Mouse (Mus musculus): ENCODE measurements around the gene Psmb11. TPM values are rescaled to one million over a fixed set of nuclear protein-coding genes. Genes with fewer than 3 reads are reported as not detected.

Psmb11 gene
- polyA plus RNA-seq, 1 experiment = not detected

DNA sequence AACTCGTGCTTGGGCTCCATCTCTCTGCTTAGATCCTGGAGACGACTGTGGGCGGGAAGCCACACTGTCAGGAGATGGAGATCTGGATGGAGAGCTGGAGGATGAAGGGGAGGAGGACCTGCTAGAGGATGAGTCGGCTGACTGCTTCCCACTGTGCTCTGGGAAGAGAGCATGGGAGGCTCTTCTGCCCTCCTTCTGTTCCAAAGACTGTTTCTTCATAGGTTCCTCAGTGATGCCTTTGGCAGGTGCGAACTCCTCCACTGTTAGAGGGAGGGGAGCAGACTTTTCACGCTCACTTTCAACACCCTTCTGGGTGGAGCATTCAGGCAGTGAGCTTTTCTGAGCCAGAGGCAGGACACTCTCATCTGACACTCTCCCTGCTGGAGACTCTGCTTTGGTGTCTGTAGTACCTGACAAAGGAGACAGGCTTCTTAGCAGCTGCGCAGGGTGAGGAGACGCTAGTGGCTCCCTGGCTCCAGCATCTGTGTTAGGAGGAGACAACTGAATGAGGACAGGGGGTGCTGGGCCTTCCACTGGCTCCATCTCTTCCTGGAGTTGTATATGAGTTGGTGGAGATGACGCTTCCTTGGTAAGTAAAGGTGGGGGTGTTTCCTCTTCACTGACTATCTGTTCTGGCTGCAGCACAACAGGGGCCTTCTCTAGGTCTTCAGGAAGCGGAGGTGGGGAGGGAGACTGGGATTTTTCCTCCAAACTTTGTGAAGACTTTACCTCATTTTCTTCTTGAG lies 43.4 kb downstream of the Psmb11 start:
- Histone ChIP-seq H3K27me3 (ENCODE audit: control insufficient read depth) (no peaks in the 10 kb centered on the region), H3K4me1 (ENCODE audit: control insufficient read depth) (no peaks in the 10 kb centered on the region), H3K4me3 (replicated peaks) (no peak overlapping the region), H3K36me3 (ENCODE audit: control insufficient read depth) (peaks cover 96% of the 10 kb centered on the region), H3K9me3 (ENCODE audit: control insufficient read depth, low read length) (no peaks in the 10 kb centered on the region)
- TF ChIP-seq GATA1 (IDR thresholded peaks at IDR 0.05; ENCODE audit: low read length) = no peak

DNA sequence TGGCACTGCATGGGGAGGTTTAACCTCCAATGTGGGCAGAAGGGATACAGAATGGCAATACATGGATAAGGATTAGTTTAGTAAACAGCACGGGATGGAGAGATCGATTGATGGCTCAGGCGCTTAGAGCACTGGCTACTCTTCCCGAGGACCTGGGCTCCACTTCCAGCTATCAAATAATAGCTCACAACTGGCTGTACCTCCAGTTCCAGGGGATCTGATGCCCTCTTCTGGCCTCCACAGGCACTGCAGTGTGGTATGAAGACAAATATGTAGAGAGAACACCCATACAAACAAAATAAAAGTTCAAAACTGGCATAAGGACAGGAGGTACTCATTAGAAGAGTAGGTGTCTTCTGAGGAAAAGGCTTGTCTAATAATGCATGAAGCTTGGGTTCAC lies 48.1 kb downstream of the Psmb11 start:
- Histone ChIP-seq H3K36me3 (ENCODE audit: control insufficient read depth) (peaks cover 87% of the 10 kb centered on the region), H3K4me1 (ENCODE audit: control insufficient read depth) (peaks cover 2% of the 10 kb centered on the region; the same call in 1 of the 2 replicates), H3K9me3 (ENCODE audit: control insufficient read depth, low read length) (no peaks in the 10 kb centered on the region), H3K4me3 (replicated peaks) (no peak overlapping the region), H3K27me3 (ENCODE audit: control insufficient read depth) (no peaks in the 10 kb centered on the region)
- TF ChIP-seq TAL1 (IDR thresholded peaks at IDR 0.05; ENCODE audit: low read length) = no peak
- no peak for TF ChIP-seq GATA1 (IDR thresholded peaks at IDR 0.05; ENCODE audit: low read length)

DNA sequence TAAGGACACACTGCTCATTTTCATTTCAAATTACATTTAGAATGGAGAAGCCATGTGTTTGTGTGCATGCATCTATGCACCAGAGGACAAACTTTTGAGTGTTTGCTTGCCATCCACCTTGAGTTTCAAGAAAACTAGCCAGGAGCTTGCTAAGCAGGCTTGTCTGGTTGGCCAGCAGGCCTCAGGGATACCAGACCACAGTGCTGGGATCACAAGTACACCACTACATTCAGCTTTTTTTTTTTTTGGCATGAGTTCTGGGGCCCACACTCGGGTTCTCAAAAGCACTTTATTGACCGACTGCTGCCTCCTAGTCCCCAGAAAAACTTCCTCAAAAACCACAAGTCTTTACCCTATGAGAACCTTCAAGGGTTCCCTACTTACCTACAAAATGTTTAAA lies 53.1 kb downstream of the Psmb11 start:
- H3K36me3 ChIP-seq (ENCODE audit: control insufficient read depth) = peaks cover 89% of the 10 kb centered on the region
- no peak overlapping the region for H3K4me3 ChIP-seq (replicated peaks)
- no peaks in the 10 kb centered on the region for H3K27me3 ChIP-seq (ENCODE audit: control insufficient read depth)
- TF ChIP-seq TAL1 (IDR thresholded peaks at IDR 0.05; ENCODE audit: low read length) (no peak), GATA1 (IDR thresholded peaks at IDR 0.05; ENCODE audit: low read length) (no peak)
- peaks cover 2% of the 10 kb centered on the region for H3K4me1 ChIP-seq (ENCODE audit: control insufficient read depth)
- no peaks in the 10 kb centered on the region for H3K9me3 ChIP-seq (ENCODE audit: control insufficient read depth, low read length)

DNA sequence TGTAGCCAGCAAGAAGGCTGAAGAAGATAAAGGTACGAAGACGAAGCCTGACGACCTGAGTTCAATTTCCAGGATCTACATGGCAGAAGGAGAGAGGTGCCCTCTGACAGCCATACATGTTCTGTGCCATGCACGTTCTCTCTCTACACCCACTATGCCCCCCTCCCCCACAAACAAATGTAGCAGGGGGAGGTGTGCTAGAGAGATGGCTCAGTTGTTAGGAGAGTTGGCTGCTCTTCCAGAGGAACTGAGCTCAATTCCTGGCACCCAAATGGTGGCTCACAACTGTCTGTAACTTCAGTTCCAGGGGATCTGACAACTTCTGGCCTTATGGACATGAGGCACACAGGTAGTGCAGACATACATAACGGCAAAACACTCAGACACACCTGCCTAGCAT lies 55.1 kb downstream of the Psmb11 start:
- Histone ChIP-seq H3K27me3 (ENCODE audit: control insufficient read depth) (no peaks in the 10 kb centered on the region), H3K36me3 (ENCODE audit: control insufficient read depth) (peaks cover 88% of the 10 kb centered on the region), H3K9me3 (ENCODE audit: control insufficient read depth, low read length) (no peaks in the 10 kb centered on the region), H3K4me1 (ENCODE audit: control insufficient read depth) (peaks cover 2% of the 10 kb centered on the region), H3K4me3 (replicated peaks) (no peak overlapping the region)
- TF ChIP-seq GATA1 (IDR thresholded peaks at IDR 0.05; ENCODE audit: low read length) (no peak), TAL1 (IDR thresholded peaks at IDR 0.05; ENCODE audit: low read length) (no peak)

DNA sequence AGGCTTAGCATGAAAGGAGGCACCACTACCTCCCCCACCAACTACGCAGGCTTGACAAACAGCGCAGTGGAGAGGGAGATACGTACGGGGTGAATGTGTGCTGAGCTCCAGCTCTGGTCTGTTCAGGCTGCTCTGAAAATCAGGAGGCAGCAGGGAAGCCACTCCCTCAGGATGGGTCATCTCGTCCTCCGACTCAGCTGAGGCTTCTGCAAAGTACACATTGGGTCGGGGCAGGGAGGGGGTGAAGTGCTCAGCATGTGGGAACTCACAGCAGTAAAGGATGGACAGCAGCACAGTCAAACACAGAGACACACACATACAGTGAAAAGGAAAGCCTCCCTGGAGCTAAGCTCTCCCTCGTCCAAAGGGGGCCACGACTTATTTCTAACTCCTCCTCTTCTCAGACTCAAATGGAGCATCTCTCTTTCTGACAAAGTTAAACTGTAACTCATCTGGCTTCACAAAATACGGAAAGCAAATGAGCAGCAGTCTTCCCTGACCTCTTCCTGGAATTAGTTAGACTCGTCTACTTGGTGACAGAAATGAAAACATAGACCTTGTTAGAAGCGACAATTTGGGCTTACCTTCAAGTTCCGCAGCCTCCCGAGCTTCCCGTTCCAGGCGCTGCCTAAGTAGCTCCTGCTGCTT lies 57.5 kb downstream of the Psmb11 start:
- TF ChIP-seq TAL1 (IDR thresholded peaks at IDR 0.05; ENCODE audit: low read length) = no peak
- TF ChIP-seq GATA1 (IDR thresholded peaks at IDR 0.05; ENCODE audit: low read length) = no peak
- H3K9me3 ChIP-seq (ENCODE audit: control insufficient read depth, low read length) = no peaks in the 10 kb centered on the region
- H3K36me3 ChIP-seq (ENCODE audit: control insufficient read depth) = peaks cover 88% of the 10 kb centered on the region
- H3K4me3 ChIP-seq (replicated peaks) = no peak overlapping the region
- H3K4me1 ChIP-seq (ENCODE audit: control insufficient read depth) = peaks cover 17% of the 10 kb centered on the region
- no peaks in the 10 kb centered on the region for H3K27me3 ChIP-seq (ENCODE audit: control insufficient read depth)

Other genes with a start within 250 kb of the Psmb11 start
- 0.06 TPM in 1 of 2 replicates, not detected in the other for gene Slc7a7, start 203.7 kb upstream of the Psmb11 start, polyA plus RNA-seq (2012)
- gene Mrpl52, start 194.5 kb upstream of the Psmb11 start, polyA plus RNA-seq (2012) = 62.3 and 63.5 TPM in 2 replicates
- gene Mmp14, start 189.8 kb upstream of the Psmb11 start, polyA plus RNA-seq (2012) = 0.10 and 0.18 TPM in 2 replicates
- 15.3 and 15.9 TPM in 2 replicates for gene Lrp10, start 157.3 kb upstream of the Psmb11 start, polyA plus RNA-seq (2012)
- not detected in 2 replicates for gene Rem2, start 145.3 kb upstream of the Psmb11 start, polyA plus RNA-seq (2012)
- gene Prmt5, start 103.9 kb upstream of the Psmb11 start, polyA plus RNA-seq (2012) = 4.4 and 4.8 TPM in 2 replicates
- 10.0 and 11.7 TPM in 2 replicates for gene Haus4, start 66.8 kb upstream of the Psmb11 start, polyA plus RNA-seq (2012)
- gene Ajuba, start 43.9 kb upstream of the Psmb11 start, polyA plus RNA-seq (2012) = not detected in 2 replicates
- 0.94 and 1.5 TPM in 2 replicates for gene 4931414P19Rik, start 15.4 kb upstream of the Psmb11 start, polyA plus RNA-seq (2012)
- gene Psmb5, start 3.4 kb upstream of the Psmb11 start, polyA plus RNA-seq (2012) = 17.6 and 21.7 TPM in 2 replicates
- not detected in 2 replicates for gene Gm17606, start 19.5 kb downstream of the Psmb11 start, polyA plus RNA-seq (2012)
- 0.46 and 0.60 TPM in 2 replicates for gene Cdh24, start 19.9 kb downstream of the Psmb11 start, polyA plus RNA-seq (2012)
- gene 1700123O20Rik, start 64.8 kb downstream of the Psmb11 start, polyA plus RNA-seq (2012) = 4.9 and 7.8 TPM in 2 replicates
- gene Acin1, start 65.5 kb downstream of the Psmb11 start, polyA plus RNA-seq (2012) = 38.2 and 40.2 TPM in 2 replicates
- gene Gm29776, start 77.4 kb downstream of the Psmb11 start, polyA plus RNA-seq (2012) = not detected in 2 replicates
- 0.05 and 0.24 TPM in 2 replicates for gene Cebpe, start 90.7 kb downstream of the Psmb11 start, polyA plus RNA-seq (2012)
- gene Slc7a8, start 160.5 kb downstream of the Psmb11 start, polyA plus RNA-seq (2012) = 0.25 TPM in 2 replicates
- gene Rnf212b, start 192.7 kb downstream of the Psmb11 start, polyA plus RNA-seq (2012) = not detected in 2 replicates
- not detected in 2 replicates for gene Homez, start 249.5 kb downstream of the Psmb11 start, polyA plus RNA-seq (2012)